Mouse (Mus musculus) sigmoid colon, adult 10 weeks (tissue): Measurements from ENCODE around the gene Mlkl. TPM values are rescaled to one million over a fixed set of nuclear protein-coding genes. Genes with fewer than 3 reads are reported as not detected.

Source experiments
- polyA plus RNA-seq: library from polyadenylated mRNA; stranded (reverse); fragments of 350-450 nt; fragmentation: Illumina TruSeq; extraction: RNeasy Lipid Tissue Mini Kit (QIAGEN cat#74804); gene quantifications from one replicate; pipeline ENCODE4 v1.2.3, GENCODE M21; 2014; ENCODE audit warnings: low read depth, low replicate concordance

Gene Mlkl
- 26.3 TPM for polyA plus RNA-seq

GRCm38 (mm10) chr8:111337890-111338347, at the start of gene Mlkl:
TSS of gene Mlkl (minus strand) at chr8:111338177.

GRCm38 (mm10) chr8:111299821-111300568, 38.0 kb downstream of the Mlkl start, which contains the start of gene Rfwd3:
TSS of gene Rfwd3 (minus strand) at chr8:111300222.

Other genes with a start within 250 kb of the Mlkl start
- gene Clec18a, start 245.8 kb downstream of the Mlkl start, polyA plus RNA-seq, result not detected
- 35.3 TPM for gene Pdpr, start 243.5 kb downstream of the Mlkl start, polyA plus RNA-seq
- 64.7 TPM for gene Glg1, start 79.0 kb downstream of the Mlkl start, polyA plus RNA-seq
- gene Rfwd3, start 38.0 kb downstream of the Mlkl start, polyA plus RNA-seq, result 53.9 TPM
- gene Fa2h, start 55.6 kb upstream of the Mlkl start, polyA plus RNA-seq, result 51.6 TPM
- gene Wdr59, start 183.9 kb upstream of the Mlkl start, polyA plus RNA-seq, result 9.0 TPM
- gene Znrf1, start 197.9 kb upstream of the Mlkl start, polyA plus RNA-seq, result 11.2 TPM